Mouse (Mus musculus) intestine, postnatal 0 days (tissue): Measurements from ENCODE around the gene Dlg2. TPM values are rescaled to one million over a fixed set of nuclear protein-coding genes. Genes with fewer than 3 reads are reported as not detected.

Source experiments
- ATAC-seq: fragments of 200-750 bp; cut with Nextera tagmentation; 2 replicates; pipeline ENCODE4 v1.8.0; 2017; ENCODE audit warnings: mild to moderate bottlenecking, moderate TSS enrichment, moderate library complexity
- H3K27ac ChIP-seq: fragments of 300-500 bp; sonication (generic); 2 replicates; pipeline ENCODE4 v1.5.1; 2014; ENCODE audit warnings: mild to moderate bottlenecking, low read depth, low read length, moderate library complexity
- H3K27me3 ChIP-seq: fragments of 300-500 bp; sonication (generic); replicated peaks from 2 replicates; pipeline ENCODE4 v1.6.1; 2014; ENCODE audit warnings: low read length, mixed read lengths; ENCODE audit not compliant: control insufficient read depth, insufficient read depth
- H3K36me3 ChIP-seq: fragments of 300-500 bp; sonication (generic); 2 replicates; pipeline ENCODE4 v1.6.1; 2014; ENCODE audit warnings: mild to moderate bottlenecking, moderate library complexity; ENCODE audit not compliant: control insufficient read depth, insufficient read depth
- H3K4me1 ChIP-seq: fragments of 300-500 bp; sonication (generic); replicated peaks from 2 replicates; pipeline ENCODE4 v1.6.1; 2014; ENCODE audit warnings: antibody characterized with exemption, low read length, mixed read lengths; ENCODE audit not compliant: control insufficient read depth, insufficient read depth
- H3K4me2 ChIP-seq: fragments of 300-500 bp; sonication (generic); replicated peaks from 2 replicates; pipeline ENCODE4 v1.6.1; 2014; ENCODE audit warnings: low read depth, mild to moderate bottlenecking, moderate library complexity
- H3K4me3 ChIP-seq: fragments of 300-500 bp; sonication (generic); 2 replicates; pipeline ENCODE4 v1.5.1; 2014; ENCODE audit warnings: low read depth, low read length
- H3K9ac ChIP-seq: fragments of 300-500 bp; sonication (generic); 2 replicates; pipeline ENCODE4 v1.6.1; 2014; ENCODE audit warnings: mild to moderate bottlenecking, low read depth, low read length
- H3K9me3 ChIP-seq: fragments of 300-500 bp; sonication (generic); 2 replicates; pipeline ENCODE4 v1.6.1; 2016; ENCODE audit warnings: mixed run types; ENCODE audit not compliant: control insufficient read depth
- CTCF ChIP-seq: sonication (generic); IDR thresholded peaks from 2 replicates; pipeline ENCODE4 v1.5.1; 2016; ENCODE audit warnings: low read depth, mild to moderate bottlenecking, control low read depth, antibody characterized with exemption, moderate library complexity
- WGBS: fragments of 180-500 bp; shearing (Covaris S2); extraction: QIAGEN DNeasy Blood & Tissue Kit; methylation state at CpG from one replicate; pipeline ENCODE4 v1.1.7; 2014; 5-methylcytosine and 5-hydroxymethylcytosine counted together
- polyA plus RNA-seq: library from polyadenylated mRNA; unstranded; fragments of >200 nt; fragmentation: Nextera tagmentation; extraction: Ambion mirVana; gene quantifications from 2 replicates; pipeline ENCODE4 v1.2.1, GENCODE M21; 2015

The Dlg2 gene
- polyA plus RNA-seq, 1 experiment from 2014 or later: 1.1 TPM

- Histone ChIP-seq H3K4me1 (no peaks in the 10 kb centered on the region), H3K9me3 (no peaks in the 10 kb centered on the region), H3K36me3 (no peaks in the 10 kb centered on the region), H3K4me3 (no peak overlapping the region), H3K27ac (no peak overlapping the region), H3K4me2 (no peak overlapping the region), H3K27me3 (no peaks in the 10 kb centered on the region), H3K9ac (no peak overlapping the region)
- WGBS: 68% methylated on average over 2 of the region's 2 CpGs
- TF ChIP-seq CTCF: no peak
- no peak for ATAC-seq
These were observed 1986.8 kb downstream of the Dlg2 start for GRCm38 (mm10) chr7:92463080-92463877.

- Histone ChIP-seq H3K36me3 (no peaks in the 10 kb centered on the region), H3K4me3 (no peak overlapping the region), H3K27me3 (no peaks in the 10 kb centered on the region), H3K9me3 (no peaks in the 10 kb centered on the region), H3K27ac (no peak overlapping the region), H3K4me2 (no peak overlapping the region), H3K4me1 (no peaks in the 10 kb centered on the region), H3K9ac (no peak overlapping the region)
- TF ChIP-seq CTCF: no peak
- no peak for ATAC-seq
- 73% methylated on average over 2 of the region's 2 CpGs for WGBS
These were observed 1987.8 kb downstream of the Dlg2 start for GRCm38 (mm10) chr7:92464290-92464689.

GRCm38 (mm10) chr7:92479143-92479542, 2002.7 kb downstream of the Dlg2 start:
- no peak for ATAC-seq

GRCm38 (mm10) chr7:92479748-92480147, 2003.3 kb downstream of the Dlg2 start:
- H3K36me3 ChIP-seq: no peaks in the 10 kb centered on the region
- TF ChIP-seq CTCF: no peak
- no peak overlapping the region for H3K27ac ChIP-seq
- no peak overlapping the region for H3K4me2 ChIP-seq
- H3K27me3 ChIP-seq: no peaks in the 10 kb centered on the region
- no peak overlapping the region for H3K4me3 ChIP-seq
- no peak for ATAC-seq
- H3K9ac ChIP-seq: no peak overlapping the region
- H3K4me1 ChIP-seq: no peaks in the 10 kb centered on the region
- H3K9me3 ChIP-seq: no peaks in the 10 kb centered on the region
- 81% methylated on average over 2 of the region's 2 CpGs for WGBS

More at GRCm38 (mm10) chr7:92479143-92479542, 2002.7 kb downstream of the Dlg2 start:
- Histone ChIP-seq H3K4me3 (no peak overlapping the region), H3K9me3 (no peaks in the 10 kb centered on the region), H3K4me1 (no peaks in the 10 kb centered on the region), H3K4me2 (no peak overlapping the region), H3K27me3 (no peaks in the 10 kb centered on the region), H3K9ac (no peak overlapping the region), H3K27ac (no peak overlapping the region), H3K36me3 (no peaks in the 10 kb centered on the region)
- 63% methylated on average over 1 of the region's 1 CpGs for WGBS
- no peak for TF ChIP-seq CTCF

- Histone ChIP-seq H3K27ac (no peak overlapping the region), H3K27me3 (no peaks in the 10 kb centered on the region), H3K4me2 (no peak overlapping the region), H3K4me3 (no peak overlapping the region), H3K36me3 (no peaks in the 10 kb centered on the region), H3K9me3 (no peaks in the 10 kb centered on the region), H3K9ac (no peak overlapping the region), H3K4me1 (no peaks in the 10 kb centered on the region)
- 78% methylated on average over 3 of the region's 3 CpGs for WGBS
- TF ChIP-seq CTCF: no peak
- ATAC-seq: no peak
These were observed 2006.9 kb downstream of the Dlg2 start for GRCm38 (mm10) chr7:92483346-92483745.

GRCm38 (mm10) chr7:92485881-92486710, 2009.6 kb downstream of the Dlg2 start:
- no peaks in the 10 kb centered on the region for H3K9me3 ChIP-seq
- H3K27ac ChIP-seq: no peak overlapping the region
- WGBS: 51% methylated on average over 3 of the region's 3 CpGs
- no peak overlapping the region for H3K4me3 ChIP-seq
- H3K4me1 ChIP-seq: no peaks in the 10 kb centered on the region
- no peak overlapping the region for H3K9ac ChIP-seq
- no peak for TF ChIP-seq CTCF
- no peak overlapping the region for H3K4me2 ChIP-seq
- H3K27me3 ChIP-seq: no peaks in the 10 kb centered on the region
- no peak for ATAC-seq
- no peaks in the 10 kb centered on the region for H3K36me3 ChIP-seq
